Mouse (Mus musculus) forebrain, embryonic 10.5 days (tissue): ENCODE data around the gene Palm3. TPM values are rescaled to one million over a fixed set of nuclear protein-coding genes. Genes with fewer than 3 reads are reported as not detected.

Source experiments
- DNase-seq: peaks from one replicate; pipeline ENCODE4 v3.0.0-alpha.2; 2017; ENCODE audit warnings: low spot score; ENCODE audit errors: extremely low spot score
- H3K27ac ChIP-seq: fragments of 300-500 bp; sonication (generic); 2 replicates; pipeline ENCODE4 v1.5.1; 2016; ENCODE audit warnings: mild to moderate bottlenecking
- H3K27me3 ChIP-seq: fragments of 300-500 bp; sonication (generic); 2 replicates; pipeline ENCODE4 v1.6.1; 2016; ENCODE audit warnings: mild to moderate bottlenecking; ENCODE audit not compliant: poor library complexity, severe bottlenecking
- H3K36me3 ChIP-seq: fragments of 300-500 bp; sonication (generic); replicated peaks from 2 replicates; pipeline ENCODE4 v1.6.1; 2016; ENCODE audit warnings: mild to moderate bottlenecking, moderate library complexity
- H3K4me1 ChIP-seq: fragments of 300-500 bp; sonication (generic); 2 replicates; pipeline ENCODE4 v1.6.1; 2016
- H3K4me3 ChIP-seq: fragments of 300-500 bp; sonication (generic); 2 replicates; pipeline ENCODE4 v1.5.1; 2016; ENCODE audit warnings: mild to moderate bottlenecking, moderate library complexity
- H3K9me3 ChIP-seq: fragments of 300-500 bp; sonication (generic); 2 replicates; pipeline ENCODE4 v1.6.1; 2016; ENCODE audit warnings: mild to moderate bottlenecking, moderate library complexity
- WGBS: fragments of 180-500 bp; shearing (Covaris S2); methylation state at CpG from one replicate; pipeline ENCODE4 v1.1.7; 2016; 5-methylcytosine and 5-hydroxymethylcytosine counted together
- microRNA counts: library from miRNA; unstranded; fragments of <30 nt; microRNA quantifications from one replicate; lab custom pipeline; 2017
- microRNA-seq: library from miRNA; unstranded; fragments of <30 nt; microRNA quantifications from one replicate; pipeline ENCODE4, GENCODE M21; 2017
- polyA plus RNA-seq: library from polyadenylated mRNA; unstranded; fragments of >200 nt; fragmentation: Nextera tagmentation; extraction: Ambion mirVana; gene quantifications from 2 replicates; pipeline ENCODE4 v1.2.1, GENCODE M21; 2016

The Palm3 gene
- polyA plus RNA-seq, 1 experiment from 2014 or later: 7.8 TPM

DNA sequence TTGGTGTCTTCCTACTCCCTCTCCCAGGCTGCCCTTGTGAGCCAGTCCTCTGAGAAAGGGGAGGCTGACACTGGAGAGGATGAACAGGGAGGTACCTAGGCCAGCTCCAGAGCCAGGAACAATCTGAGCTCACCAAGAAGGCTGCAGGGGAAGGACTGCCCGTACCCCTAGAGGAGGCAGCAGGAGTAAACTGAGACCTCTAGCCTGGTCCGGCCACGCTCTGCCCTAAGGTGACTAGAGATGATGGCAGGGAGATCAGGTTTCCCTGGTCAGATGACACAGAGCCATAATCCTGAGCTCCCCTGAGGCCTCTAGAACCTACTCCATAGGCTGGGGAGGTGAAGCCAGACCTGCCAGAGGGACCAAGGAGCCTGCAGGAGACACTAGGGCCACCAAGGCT is 55.6 kb downstream of the Palm3 start:
- no peaks in the 10 kb centered on the region for H3K9me3 ChIP-seq
- H3K27me3 ChIP-seq: no peaks in the 10 kb centered on the region
- no peak for DNase-seq
- no peak overlapping the region; the same call in 1 of the 2 replicates for H3K4me3 ChIP-seq
- H3K27ac ChIP-seq: no peak overlapping the region
- peaks cover 44% of the 10 kb centered on the region for H3K4me1 ChIP-seq
- peaks cover 79% of the 10 kb centered on the region for H3K36me3 ChIP-seq
- WGBS: 83% methylated on average over 3 of the region's 3 CpGs

DNA sequence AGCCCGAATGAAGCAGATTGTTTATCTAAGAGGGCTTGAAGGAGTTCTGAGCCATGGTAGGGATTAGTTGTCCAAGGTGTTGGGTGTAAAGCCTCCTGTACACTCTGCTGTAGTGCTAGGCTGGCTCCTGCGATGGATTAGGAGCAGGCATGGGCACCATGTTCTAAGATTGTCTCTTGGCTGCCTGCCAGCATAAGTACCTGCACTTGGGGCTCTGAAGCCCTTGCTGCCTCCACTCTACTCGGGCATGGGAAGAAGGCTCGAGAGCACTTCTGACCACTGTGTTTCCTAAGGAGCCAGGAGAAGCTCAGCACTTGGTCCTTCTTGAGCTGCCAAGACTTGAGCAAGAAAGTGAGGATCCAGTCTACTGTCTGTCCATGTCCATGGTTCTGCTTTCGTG is 57.9 kb downstream of the Palm3 start:
- no peak for DNase-seq

More for the DNA sequence above, 57.9 kb downstream of the Palm3 start:
- H3K4me1 ChIP-seq: peaks cover 31% of the 10 kb centered on the region
- no peaks in the 10 kb centered on the region for H3K9me3 ChIP-seq
- H3K36me3 ChIP-seq: peaks cover 96% of the 10 kb centered on the region
- H3K27ac ChIP-seq: no peak overlapping the region
- H3K4me3 ChIP-seq: no peak overlapping the region
- 91% methylated on average over 5 of the region's 5 CpGs for WGBS
- no peaks in the 10 kb centered on the region for H3K27me3 ChIP-seq

MicroRNAs encoded within 50 kb of the gene (microRNA counts, 519-probe panel; counts per million panel counts)
- microRNA mmu-miR-1199 (lab: Ali Mortazavi, UCI): 341 counts per million, percentile 65 among the panel's probes with 10 or more counts

Small RNA genes within 50 kb of the gene (microRNA-seq; reads per million reads assigned to microRNA genes)
- gene Mir1199 (2.1 reads per million), gene Mir8111 (3.0 reads per million, percentile 2 among the genes with 10 or more reads in this experiment)

Other genes starting within 250 kb of the Palm3 start
- 11.1 and 12.5 TPM in 2 replicates for gene Adgrl1, start 121.4 kb upstream of the Palm3 start, polyA plus RNA-seq
- 0.94 and 1.2 TPM in 2 replicates for gene Gm10644, start 66.3 kb upstream of the Palm3 start, polyA plus RNA-seq
- gene Asf1b, start 66.0 kb upstream of the Palm3 start, polyA plus RNA-seq: 112 and 114 TPM in 2 replicates
- 148 and 158 TPM in 2 replicates for gene Prkaca, start 48.5 kb upstream of the Palm3 start, polyA plus RNA-seq
- 10.2 and 10.3 TPM in 2 replicates for gene Samd1, start 23.8 kb upstream of the Palm3 start, polyA plus RNA-seq
- 0.49 and 0.63 TPM in 2 replicates for gene 1700067K01Rik, start 20.0 kb upstream of the Palm3 start, polyA plus RNA-seq
- 0.42 and 0.79 TPM in 2 replicates for gene 2210011C24Rik, start 9.3 kb upstream of the Palm3 start, polyA plus RNA-seq
- 0.12 and 0.30 TPM in 2 replicates for gene Il27ra, start 21.1 kb downstream of the Palm3 start, polyA plus RNA-seq
- not detected in 2 replicates for gene Rln3, start 23.5 kb downstream of the Palm3 start, polyA plus RNA-seq
- gene Gm10643, start 43.7 kb downstream of the Palm3 start, polyA plus RNA-seq: 1.0 and 1.5 TPM in 2 replicates
- 8.4 and 8.5 TPM in 2 replicates for gene Rfx1, start 45.4 kb downstream of the Palm3 start, polyA plus RNA-seq
- gene Dcaf15, start 83.3 kb downstream of the Palm3 start, polyA plus RNA-seq: 17.0 and 18.5 TPM in 2 replicates
- 0.14 and 0.17 TPM in 2 replicates for gene Podnl1, start 104.5 kb downstream of the Palm3 start, polyA plus RNA-seq
- 17.3 and 20.8 TPM in 2 replicates for gene Cc2d1a, start 126.5 kb downstream of the Palm3 start, polyA plus RNA-seq
- 1.9 and 2.4 TPM in 2 replicates for gene 4930432K21Rik, start 126.6 kb downstream of the Palm3 start, polyA plus RNA-seq
- gene Nanos3, start 163.7 kb downstream of the Palm3 start, polyA plus RNA-seq: 2.6 and 3.7 TPM in 2 replicates
- 28.6 and 31.4 TPM in 2 replicates for gene Zswim4, start 215.6 kb downstream of the Palm3 start, polyA plus RNA-seq
- gene D8Ertd738e, start 228.2 kb downstream of the Palm3 start, polyA plus RNA-seq: 386 and 390 TPM in 2 replicates
- gene Mri1, start 235.9 kb downstream of the Palm3 start, polyA plus RNA-seq: 65.2 and 71.3 TPM in 2 replicates
- gene Ccdc130, start 248.9 kb downstream of the Palm3 start, polyA plus RNA-seq: 21.6 and 23.5 TPM in 2 replicates